Mouse (Mus musculus): Measurements from ENCODE around the gene Polr2b. TPM values are rescaled to one million over a fixed set of nuclear protein-coding genes. Genes with fewer than 3 reads are reported as not detected.

Polr2b gene
- 111 and 113 TPM in 2 replicates for polyA plus RNA-seq (2016; fragmentation: Nextera tagmentation; extraction: Ambion mirVana)

DNA sequence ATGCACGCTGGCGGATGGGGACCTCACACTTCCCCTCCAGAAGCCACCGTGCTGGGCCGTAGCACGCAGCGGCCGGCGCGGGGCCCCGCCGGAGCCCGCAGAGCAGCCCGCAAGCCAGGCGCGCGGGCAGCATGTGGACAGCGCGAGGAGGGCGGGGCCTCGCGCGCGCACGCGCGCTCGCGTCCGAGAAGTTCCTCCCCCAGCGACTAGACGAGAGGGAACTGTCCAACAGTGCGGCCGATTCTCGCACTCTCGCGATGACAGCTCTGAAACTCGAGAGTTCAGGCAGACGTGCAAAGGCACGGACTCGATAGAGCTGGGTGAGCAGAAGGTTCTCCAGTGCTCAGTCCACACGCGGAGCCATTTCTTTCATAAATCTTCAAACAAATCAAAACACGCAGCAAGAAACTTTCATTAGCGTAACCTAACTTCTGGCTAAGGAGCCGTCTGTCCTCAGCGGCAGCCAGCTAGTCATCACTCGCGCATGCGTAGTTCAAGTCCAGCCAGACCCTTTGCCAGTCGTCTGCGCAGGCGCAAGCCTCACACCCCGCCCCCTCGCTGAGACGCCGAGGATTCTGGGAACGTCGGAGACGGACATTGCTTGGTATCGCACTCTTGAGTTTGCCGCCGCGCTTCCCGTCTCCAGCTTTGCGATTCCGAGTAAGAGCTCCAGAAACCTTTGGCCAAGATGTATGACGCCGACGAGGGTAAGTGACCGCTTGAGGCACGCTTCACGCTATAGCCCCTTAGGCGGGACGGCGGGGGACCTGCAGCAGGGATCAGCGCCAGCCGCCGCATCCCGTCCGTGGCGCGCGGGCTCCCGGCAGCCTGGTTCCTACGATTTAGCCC, at the start of gene Polr2b, which contains the start of gene Noa1:
Gene Polr2b (plus strand): TSS at position 224 of the 849 bp plus-strand sequence.
Gene Noa1 (minus strand): TSS at position 161 of the 849 bp plus-strand sequence.
- WGBS: under 1% methylated on average over 85 of the region's 85 CpGs
- Histone ChIP-seq H3K4me1 (peaks cover 34% of the 10 kb centered on the region), H3K9me3 (no peaks in the 10 kb centered on the region), H3K4me3 (peak within 1 kb of the TSS; percentile 97), H3K27ac (peak within 1 kb of the TSS; percentile 94), H3K36me3 (replicated peaks) (peaks cover 58% of the 10 kb centered on the region), H3K27me3 (ENCODE audit: poor library complexity, severe bottlenecking) (no peaks in the 10 kb centered on the region)
- peak; percentile 98 for DNase-seq (ENCODE audit: extremely low spot score, low spot score)

DNA sequence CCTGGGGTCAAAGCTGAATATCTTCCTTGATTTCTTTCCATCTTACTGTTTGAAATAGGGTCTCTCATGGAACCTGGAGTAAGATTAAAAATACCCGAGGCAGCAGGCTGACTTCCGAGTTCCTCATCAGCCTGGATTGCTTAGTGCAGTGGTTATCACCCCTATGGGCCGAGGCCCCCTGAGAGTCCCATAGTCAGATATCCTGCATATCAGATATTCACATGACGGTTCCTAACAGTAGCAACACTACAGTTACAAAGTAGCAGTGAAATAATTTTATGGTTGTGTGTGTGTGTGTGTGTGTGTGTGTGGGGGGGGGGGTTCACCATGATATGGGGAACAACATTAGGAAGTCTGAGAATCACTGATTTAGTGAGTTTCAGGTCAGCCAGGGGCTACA, 48.8 kb upstream of the Polr2b start:
- DNase-seq (ENCODE audit: extremely low spot score, low spot score): no peak
- H3K9me3 ChIP-seq: no peaks in the 10 kb centered on the region
- peaks cover 19% of the 10 kb centered on the region for H3K27me3 ChIP-seq (ENCODE audit: poor library complexity, severe bottlenecking)
- no peaks in the 10 kb centered on the region for H3K36me3 ChIP-seq (replicated peaks)
- H3K4me3 ChIP-seq: no peak overlapping the region
- no peak overlapping the region for H3K27ac ChIP-seq
- peaks cover 38% of the 10 kb centered on the region for H3K4me1 ChIP-seq
- WGBS: 82% methylated on average over 4 of the region's 4 CpGs

DNA sequence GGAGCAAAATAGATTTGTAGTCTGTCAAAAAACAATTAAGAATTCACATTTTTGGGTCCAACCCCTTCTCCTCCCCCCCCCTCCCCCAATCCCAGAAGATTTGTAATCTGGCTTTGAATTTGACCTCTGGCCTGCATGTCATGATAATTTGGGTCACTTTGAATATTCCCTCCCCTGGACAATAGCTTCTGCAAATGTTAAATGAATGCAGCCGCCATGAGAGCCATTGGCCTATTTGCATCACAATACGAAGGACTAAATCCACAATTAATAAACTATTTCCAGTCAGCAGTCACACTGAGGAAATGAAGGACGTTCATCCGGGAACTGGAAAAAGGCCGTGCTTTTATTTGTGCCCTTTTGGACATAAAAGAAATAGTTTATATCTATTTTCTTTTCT, 47.8 kb upstream of the Polr2b start:
- Histone ChIP-seq H3K27ac (no peak overlapping the region), H3K4me3 (no peak overlapping the region), H3K4me1 (peaks cover 40% of the 10 kb centered on the region), H3K36me3 (replicated peaks) (no peaks in the 10 kb centered on the region), H3K9me3 (no peaks in the 10 kb centered on the region), H3K27me3 (ENCODE audit: poor library complexity, severe bottlenecking) (peaks cover 19% of the 10 kb centered on the region)
- DNase-seq (ENCODE audit: extremely low spot score, low spot score): no peak
- WGBS: 46% methylated on average over 5 of the region's 5 CpGs

DNA sequence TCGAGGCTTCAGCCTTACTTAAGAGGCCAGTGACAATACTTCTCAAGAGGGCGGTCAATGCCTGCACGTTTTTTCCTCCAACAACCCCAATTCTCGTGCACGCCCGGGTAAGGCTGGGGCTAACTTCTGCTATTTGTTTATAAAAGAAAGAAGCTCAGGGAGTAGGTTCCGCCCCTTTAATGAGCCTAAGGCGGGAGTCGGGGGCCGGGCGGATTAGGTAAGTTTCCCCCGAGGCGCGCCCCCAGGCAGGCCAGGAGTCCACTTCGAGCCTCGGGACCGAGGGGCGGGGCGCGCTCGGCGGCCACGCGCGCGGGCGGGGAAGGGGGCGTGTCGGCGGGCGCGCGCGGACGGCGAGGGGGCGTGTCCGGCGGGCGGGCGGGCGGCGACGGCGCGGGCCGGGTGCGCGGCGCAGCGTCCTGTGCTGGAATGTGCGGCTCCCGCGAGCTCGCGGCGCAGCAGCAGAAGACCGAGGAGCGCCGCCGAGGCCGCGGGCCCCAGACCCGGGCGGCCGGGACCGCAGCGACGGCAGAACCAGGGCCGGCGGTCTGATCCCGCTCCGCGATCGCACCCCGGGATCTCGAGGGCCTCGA, 44.8 kb upstream of the Polr2b start, which contains the start of gene Rest:
Gene Rest (plus strand): TSS at position 411 of the 590 bp plus-strand sequence.
- H3K27ac ChIP-seq: peak within 1 kb of the TSS; percentile 99
- peak; percentile 88 for DNase-seq (ENCODE audit: extremely low spot score, low spot score)
- WGBS: under 1% methylated on average over 77 of the region's 78 CpGs
- peaks cover 58% of the 10 kb centered on the region for H3K4me1 ChIP-seq
- H3K4me3 ChIP-seq: peak within 1 kb of the TSS; percentile 99
- H3K36me3 ChIP-seq (replicated peaks): peaks cover 25% of the 10 kb centered on the region
- peaks cover 17% of the 10 kb centered on the region for H3K27me3 ChIP-seq (ENCODE audit: poor library complexity, severe bottlenecking)
- peaks cover 4% of the 10 kb centered on the region; the same call in 1 of the 2 replicates for H3K9me3 ChIP-seq

DNA sequence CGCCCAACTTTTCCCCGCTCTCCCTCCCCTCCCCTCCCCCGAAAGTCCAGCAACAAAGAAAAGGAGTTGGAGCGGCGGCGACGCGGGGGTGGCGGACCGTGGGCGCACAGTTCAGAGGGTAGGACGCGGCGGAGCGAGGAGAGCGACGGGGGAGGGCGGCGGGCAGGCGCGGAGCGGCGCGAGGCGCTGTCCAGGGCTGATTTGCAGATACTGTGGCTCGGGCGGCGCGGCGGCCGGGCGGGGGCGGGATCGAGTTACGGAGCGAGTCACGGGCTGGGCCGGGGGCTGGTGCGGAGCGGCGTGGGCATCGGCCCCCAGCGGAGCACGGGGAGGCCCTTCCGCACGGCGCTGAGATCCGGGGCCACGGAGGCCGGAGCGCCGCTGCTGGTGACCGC, 44.3 kb upstream of the Polr2b start:
- Histone ChIP-seq H3K27me3 (ENCODE audit: poor library complexity, severe bottlenecking) (peaks cover 15% of the 10 kb centered on the region), H3K4me1 (peaks cover 56% of the 10 kb centered on the region), H3K4me3 (peak overlapping the region; percentile 99), H3K27ac (peak overlapping the region; percentile 99), H3K9me3 (peaks cover 4% of the 10 kb centered on the region; the same call in 1 of the 2 replicates), H3K36me3 (replicated peaks) (peaks cover 30% of the 10 kb centered on the region)
- DNase-seq (ENCODE audit: extremely low spot score, low spot score): peak; percentile 71
- WGBS: under 1% methylated on average over 36 of the region's 53 CpGs

DNA sequence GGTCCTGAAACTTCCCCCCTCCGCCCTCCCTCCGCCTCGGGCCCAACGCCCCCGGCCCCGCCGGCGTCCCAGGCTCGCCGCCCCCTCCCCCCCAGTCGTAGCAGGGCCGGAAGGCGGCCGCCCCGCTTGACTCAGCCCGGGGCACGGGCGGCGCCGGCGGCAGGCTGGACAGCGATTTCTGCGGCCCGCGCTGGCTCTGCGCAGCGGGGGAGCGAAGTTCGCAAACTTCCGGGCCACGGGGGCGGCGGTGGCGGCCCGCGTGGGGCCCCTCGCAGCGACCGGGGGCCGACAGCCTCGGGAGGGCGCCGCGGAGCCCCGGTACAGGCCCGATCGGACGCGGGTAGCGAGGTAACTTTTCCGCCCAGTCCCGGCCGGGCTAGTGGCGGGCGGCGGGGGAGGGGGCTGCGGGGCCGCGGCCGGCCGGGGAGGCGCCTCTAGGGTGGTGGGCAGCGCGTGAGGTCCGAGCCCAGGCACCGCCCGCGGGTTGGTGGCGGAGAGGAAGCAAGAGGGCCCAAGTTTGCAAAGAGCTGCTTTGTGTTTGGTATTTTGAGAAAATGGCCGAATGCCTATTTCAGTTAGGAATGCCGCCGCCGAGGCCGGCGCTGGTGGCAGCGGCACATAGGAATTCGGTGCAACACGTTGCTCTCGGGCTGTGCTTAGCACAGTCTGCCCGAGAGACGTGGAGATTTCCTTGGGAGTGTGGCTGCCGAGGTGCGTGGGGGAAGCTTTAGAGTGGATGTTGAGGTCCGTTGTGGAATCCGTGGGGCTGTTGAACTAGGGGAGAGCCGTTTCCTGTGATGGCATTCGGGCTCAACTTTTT, 43.7 kb upstream of the Polr2b start:
- H3K27me3 ChIP-seq (ENCODE audit: poor library complexity, severe bottlenecking): peaks cover 15% of the 10 kb centered on the region
- DNase-seq (ENCODE audit: extremely low spot score, low spot score): peak; percentile 75
- under 1% methylated on average over 85 of the region's 87 CpGs for WGBS
- H3K36me3 ChIP-seq (replicated peaks): peaks cover 36% of the 10 kb centered on the region
- H3K27ac ChIP-seq: peak overlapping the region; percentile 99
- H3K4me1 ChIP-seq: peaks cover 49% of the 10 kb centered on the region
- peaks cover 4% of the 10 kb centered on the region; the same call in 1 of the 2 replicates for H3K9me3 ChIP-seq
- H3K4me3 ChIP-seq: peak overlapping the region; percentile 99

DNA sequence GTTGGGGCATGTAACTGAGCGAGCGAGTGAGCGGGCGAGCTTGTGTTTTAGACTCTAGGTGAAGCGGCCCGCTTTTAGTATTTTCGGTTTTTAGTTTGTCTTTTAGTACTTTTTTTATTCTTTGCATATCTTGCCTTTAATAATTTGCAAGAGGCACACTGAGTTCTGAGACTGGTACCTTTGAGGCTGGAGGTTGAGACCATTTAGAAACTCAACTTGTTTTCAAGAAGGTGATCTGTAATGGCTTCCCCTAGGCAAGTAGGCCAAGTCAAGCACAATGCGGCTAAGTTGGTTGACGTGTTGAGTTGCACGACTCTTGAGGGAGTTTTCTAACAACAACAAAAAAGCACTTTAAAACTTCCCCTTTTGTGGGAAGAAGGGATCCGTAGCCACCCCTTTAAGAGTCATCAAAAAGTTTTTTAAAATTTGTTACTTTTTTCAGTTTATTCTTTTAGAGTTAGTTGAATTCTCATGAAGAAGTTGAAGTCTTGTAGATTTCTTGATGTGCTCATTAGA, 43.0 kb upstream of the Polr2b start:
- H3K27me3 ChIP-seq (ENCODE audit: poor library complexity, severe bottlenecking): peaks cover 15% of the 10 kb centered on the region
- peak overlapping the region; percentile 99 for H3K4me3 ChIP-seq
- no peak for DNase-seq (ENCODE audit: extremely low spot score, low spot score)
- peak overlapping the region; percentile 99 for H3K27ac ChIP-seq
- peaks cover 43% of the 10 kb centered on the region for H3K4me1 ChIP-seq
- H3K36me3 ChIP-seq (replicated peaks): peaks cover 43% of the 10 kb centered on the region
- H3K9me3 ChIP-seq: peaks cover 4% of the 10 kb centered on the region; the same call in 1 of the 2 replicates
- 3% methylated on average over 11 of the region's 11 CpGs for WGBS

DNA sequence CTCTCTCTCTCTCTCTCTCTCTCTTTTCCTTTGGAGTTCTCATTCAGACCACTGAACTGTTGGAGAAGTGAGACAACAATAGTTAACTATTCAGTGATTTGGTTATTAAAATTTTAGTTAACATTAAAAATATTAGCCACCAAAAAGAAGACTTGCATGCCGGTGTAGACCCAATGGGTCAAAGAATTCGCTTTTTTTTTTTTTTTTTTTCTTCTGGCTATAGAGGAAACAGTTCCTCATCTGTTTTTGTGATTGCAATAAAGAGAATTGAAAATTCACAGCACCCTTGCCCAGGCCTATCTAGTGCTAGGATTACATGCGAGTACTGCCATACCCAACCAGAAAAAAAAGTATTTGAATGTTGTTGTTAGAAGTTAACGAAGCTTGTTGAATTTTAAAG, 42.5 kb upstream of the Polr2b start:
- DNase-seq (ENCODE audit: extremely low spot score, low spot score): no peak
- Histone ChIP-seq H3K4me1 (peaks cover 38% of the 10 kb centered on the region), H3K4me3 (peak overlapping the region; percentile 99), H3K9me3 (peaks cover 4% of the 10 kb centered on the region; the same call in 1 of the 2 replicates), H3K27me3 (ENCODE audit: poor library complexity, severe bottlenecking) (peaks cover 15% of the 10 kb centered on the region), H3K36me3 (replicated peaks) (peaks cover 48% of the 10 kb centered on the region), H3K27ac (peak overlapping the region; percentile 99; the same call in 1 of the 2 replicates)
- 76% methylated on average over 4 of the region's 4 CpGs for WGBS

DNA sequence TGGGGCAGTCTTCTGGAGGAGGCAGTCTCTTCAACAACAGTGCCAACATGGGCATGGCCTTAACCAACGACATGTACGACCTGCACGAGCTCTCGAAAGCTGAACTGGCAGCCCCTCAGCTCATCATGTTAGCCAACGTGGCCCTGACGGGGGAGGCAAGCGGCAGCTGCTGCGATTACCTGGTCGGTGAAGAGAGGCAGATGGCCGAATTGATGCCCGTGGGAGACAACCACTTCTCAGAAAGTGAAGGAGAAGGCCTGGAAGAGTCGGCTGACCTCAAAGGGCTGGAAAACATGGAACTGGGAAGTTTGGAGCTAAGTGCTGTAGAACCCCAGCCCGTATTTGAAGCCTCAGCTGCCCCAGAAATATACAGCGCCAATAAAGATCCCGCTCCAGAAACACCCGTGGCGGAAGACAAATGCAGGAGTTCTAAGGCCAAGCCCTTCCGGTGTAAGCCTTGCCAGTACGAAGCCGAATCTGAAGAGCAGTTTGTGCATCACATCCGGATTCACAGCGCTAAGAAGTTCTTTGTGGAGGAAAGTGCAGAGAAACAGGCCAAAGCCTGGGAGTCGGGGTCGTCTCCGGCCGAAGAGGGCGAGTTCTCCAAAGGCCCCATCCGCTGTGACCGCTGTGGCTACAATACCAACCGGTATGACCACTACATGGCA, 41.9 kb upstream of the Polr2b start:
- H3K4me3 ChIP-seq: peak overlapping the region; percentile 99
- peaks cover 54% of the 10 kb centered on the region for H3K36me3 ChIP-seq (replicated peaks)
- H3K9me3 ChIP-seq: peaks cover 4% of the 10 kb centered on the region; the same call in 1 of the 2 replicates
- peaks cover 11% of the 10 kb centered on the region for H3K27me3 ChIP-seq (ENCODE audit: poor library complexity, severe bottlenecking)
- H3K27ac ChIP-seq: no peak overlapping the region
- 97% methylated on average over 30 of the region's 30 CpGs for WGBS
- H3K4me1 ChIP-seq: peaks cover 33% of the 10 kb centered on the region
- no peak for DNase-seq (ENCODE audit: extremely low spot score, low spot score)

DNA sequence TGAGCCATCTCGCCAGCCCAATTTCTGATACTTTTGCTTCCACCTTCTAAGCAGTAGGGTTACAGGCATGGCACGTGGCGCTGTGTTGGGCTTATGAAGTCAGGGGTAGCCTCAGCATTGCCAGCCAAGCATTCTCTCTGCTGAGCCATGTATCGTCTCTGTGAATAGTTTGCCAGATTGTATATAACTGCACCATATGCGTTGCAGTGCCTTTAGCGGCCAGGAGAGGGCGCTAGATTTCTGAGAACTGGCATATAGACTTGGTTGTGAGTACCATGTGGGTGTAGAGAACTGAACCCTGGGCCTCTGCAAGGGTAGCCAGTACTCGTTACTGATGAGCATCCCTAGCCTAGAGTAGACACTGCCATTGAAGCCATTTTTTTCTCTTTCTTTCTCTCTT, 40.5 kb upstream of the Polr2b start:
- 82% methylated on average over 8 of the region's 8 CpGs for WGBS
- Histone ChIP-seq H3K9me3 (peaks cover 4% of the 10 kb centered on the region; the same call in 1 of the 2 replicates), H3K4me1 (peaks cover 30% of the 10 kb centered on the region), H3K27ac (no peak overlapping the region), H3K4me3 (no peak overlapping the region), H3K27me3 (ENCODE audit: poor library complexity, severe bottlenecking) (no peaks in the 10 kb centered on the region), H3K36me3 (replicated peaks) (peaks cover 68% of the 10 kb centered on the region)
- DNase-seq (ENCODE audit: extremely low spot score, low spot score): no peak

DNA sequence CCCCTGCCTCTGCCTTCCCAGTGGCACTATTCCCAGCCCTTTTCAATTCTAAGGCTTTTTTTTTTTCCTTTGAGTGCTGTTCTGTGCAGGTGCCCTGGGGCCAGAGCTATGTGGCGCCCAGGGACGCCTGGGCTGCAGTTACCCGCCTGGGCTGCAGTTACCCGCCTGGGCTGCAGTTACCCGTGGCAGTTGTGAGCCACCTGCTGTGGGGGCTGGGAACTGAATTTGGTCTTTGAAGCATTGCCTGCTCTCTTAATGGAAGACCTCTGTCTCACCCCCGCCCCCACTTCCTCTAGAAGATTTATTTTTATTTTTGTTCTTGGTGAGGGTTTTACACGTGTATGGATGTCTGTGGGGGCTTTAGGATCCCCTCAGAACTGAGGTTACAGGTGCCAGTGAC, 36.8 kb upstream of the Polr2b start:
- Histone ChIP-seq H3K9me3 (peaks cover 4% of the 10 kb centered on the region; the same call in 1 of the 2 replicates), H3K27ac (no peak overlapping the region), H3K4me1 (peaks cover 10% of the 10 kb centered on the region), H3K36me3 (replicated peaks) (peaks cover 99% of the 10 kb centered on the region), H3K27me3 (ENCODE audit: poor library complexity, severe bottlenecking) (no peaks in the 10 kb centered on the region), H3K4me3 (no peak overlapping the region)
- DNase-seq (ENCODE audit: extremely low spot score, low spot score): no peak
- 90% methylated on average over 7 of the region's 7 CpGs for WGBS
